Mouse (Mus musculus) left cerebral cortex, adult 11 months (tissue): Measurements from ENCODE around the gene Hcn4.

Source experiments
- DNase-seq: peaks from one replicate; pipeline ENCODE4 v3.0.0; 2022; ENCODE audit warnings: low spot score

The Hcn4 gene

DNA sequence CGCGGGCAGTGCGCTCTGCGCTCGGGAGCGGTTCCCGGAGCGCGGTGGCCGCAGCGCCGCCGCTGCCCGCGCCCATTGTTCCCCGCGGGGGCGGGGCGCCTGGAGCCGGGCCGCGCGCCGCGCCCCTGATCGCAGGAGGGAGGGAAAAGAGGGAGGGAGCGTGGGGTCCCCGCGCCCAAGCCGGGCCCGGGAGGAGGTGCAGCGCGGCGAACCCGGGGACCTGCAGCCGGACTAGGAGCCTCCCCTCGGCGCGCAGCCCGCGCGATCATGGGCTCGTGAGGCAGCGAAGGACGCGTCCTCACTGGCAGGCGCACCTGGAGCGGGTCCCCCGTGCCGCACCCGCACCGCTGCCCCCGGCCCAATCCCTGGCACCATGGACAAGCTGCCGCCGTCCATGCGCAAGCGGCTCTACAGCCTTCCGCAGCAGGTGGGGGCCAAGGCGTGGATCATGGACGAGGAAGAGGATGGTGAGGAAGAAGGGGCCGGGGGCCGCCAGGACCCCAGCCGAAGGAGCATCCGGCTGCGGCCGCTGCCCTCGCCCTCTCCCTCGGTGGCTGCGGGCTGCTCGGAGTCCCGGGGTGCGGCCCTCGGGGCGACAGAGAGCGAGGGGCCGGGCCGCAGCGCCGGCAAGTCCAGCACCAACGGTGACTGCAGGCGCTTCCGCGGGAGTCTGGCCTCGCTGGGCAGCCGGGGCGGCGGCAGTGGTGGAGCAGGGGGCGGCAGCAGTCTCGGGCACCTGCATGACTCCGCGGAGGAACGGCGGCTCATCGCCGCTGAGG is at the start of gene Hcn4:
Hcn4 (plus strand) TSS at position 274 of the 779 bp plus-strand sequence.
- no peak for DNase-seq

DNA sequence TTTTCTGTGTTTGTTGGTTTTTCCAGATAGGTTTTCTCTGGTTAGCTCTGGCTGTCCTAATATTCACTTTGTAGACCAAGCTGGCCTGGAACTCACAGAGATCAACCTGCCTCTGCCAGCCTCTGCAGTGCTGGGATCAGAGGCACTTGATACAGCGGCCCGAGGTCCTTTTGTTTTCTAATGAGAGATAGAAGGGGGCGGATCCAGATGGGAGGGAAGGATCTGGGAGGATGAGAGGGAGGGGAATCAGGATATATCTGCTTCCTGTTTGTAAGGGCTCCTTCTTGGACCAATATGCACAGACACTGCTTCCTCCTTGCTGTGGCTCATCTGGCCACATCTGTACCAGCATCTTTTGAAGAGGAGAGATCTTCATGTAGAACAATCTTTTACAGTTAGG is 48.5 kb upstream of the Hcn4 start:
- no peak for DNase-seq

DNA sequence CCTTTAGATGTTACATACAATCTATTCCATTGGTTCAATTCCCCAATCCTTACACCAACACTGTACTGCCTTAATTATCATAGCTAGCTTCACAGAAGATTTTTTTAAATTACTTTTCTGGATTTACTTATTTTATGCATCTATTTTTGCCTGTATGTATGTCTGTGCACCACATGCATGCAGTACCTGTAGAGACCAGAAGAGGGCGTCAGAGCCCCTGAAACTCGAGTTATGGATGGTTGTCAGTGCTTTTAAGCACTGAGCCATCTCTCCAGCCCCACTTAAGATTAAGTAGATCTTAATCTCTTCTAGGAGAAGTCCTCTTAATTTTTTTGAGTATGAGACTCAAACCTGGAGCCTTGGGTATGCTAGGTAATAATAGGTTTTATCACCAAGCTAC is 47.8 kb upstream of the Hcn4 start:
- DNase-seq: no peak

- DNase-seq: no peak
Measured at GRCm38 (mm10) chr9:58789476-58789875, 33.7 kb upstream of the Hcn4 start.

GRCm38 (mm10) chr9:58798155-58798554 is 25.1 kb upstream of the Hcn4 start:
- DNase-seq: no peak

GRCm38 (mm10) chr9:58801441-58801840 is 21.8 kb upstream of the Hcn4 start:
- no peak for DNase-seq

DNA sequence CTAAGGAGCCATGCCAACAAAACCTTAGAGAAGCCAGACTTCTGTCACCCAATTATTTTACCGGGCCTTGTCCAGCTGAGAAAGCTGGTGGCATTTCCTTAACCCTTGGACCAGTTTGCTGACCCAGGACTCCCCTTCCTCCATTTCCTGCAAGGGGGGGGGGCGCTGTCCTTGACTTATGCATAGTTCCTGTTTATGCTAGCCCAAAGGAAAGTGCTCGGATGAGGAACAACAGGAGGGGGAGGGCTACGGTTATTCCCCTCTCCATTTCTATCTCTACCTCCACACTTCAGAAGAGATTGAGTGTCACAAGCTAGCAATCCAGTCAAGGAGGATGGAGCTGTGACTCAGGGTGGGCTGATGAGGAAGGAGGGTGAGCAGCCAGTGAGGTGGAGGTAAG is 20.9 kb upstream of the Hcn4 start:
- no peak for DNase-seq

DNA sequence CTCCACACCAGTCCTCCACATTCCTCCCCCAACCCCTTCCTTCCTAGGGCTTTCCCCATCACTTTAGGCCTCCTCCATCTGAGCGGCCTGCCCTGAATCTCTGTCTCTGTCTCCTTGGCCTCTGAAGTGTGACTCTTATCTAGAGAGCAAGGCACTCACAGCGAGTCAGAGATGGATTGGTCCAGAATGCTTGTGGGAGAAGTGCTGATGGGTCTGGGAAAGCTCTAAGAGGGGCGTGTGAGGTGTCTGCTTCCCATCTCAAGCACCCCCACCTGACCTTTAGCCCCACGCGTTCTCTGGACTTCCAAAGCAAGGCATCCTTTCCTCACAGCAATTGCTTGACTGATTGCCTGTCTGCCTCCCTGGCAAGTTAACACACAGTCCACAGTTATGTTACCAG is 20.4 kb upstream of the Hcn4 start:
- DNase-seq: no peak

- no peak for DNase-seq
Measured at GRCm38 (mm10) chr9:58805601-58806318, 17.5 kb upstream of the Hcn4 start.

DNA sequence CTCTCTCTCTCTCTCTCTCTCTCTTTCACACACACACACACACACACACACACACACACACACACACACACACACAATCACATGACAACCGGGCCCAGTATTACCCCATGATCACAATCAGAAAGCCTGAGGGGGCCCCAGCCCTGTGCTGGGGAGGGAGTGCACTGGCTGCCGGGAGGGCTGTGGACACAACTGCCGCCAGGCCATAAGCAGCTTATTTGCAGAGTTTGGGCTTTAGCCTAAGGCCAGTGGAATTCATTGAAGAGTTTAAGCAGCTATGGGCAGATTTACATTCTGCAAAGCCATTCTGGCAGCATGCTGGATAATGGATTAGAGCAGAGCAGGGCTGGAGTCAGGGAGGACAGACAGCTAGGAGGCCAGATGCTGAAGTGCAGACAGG is 12.0 kb upstream of the Hcn4 start:
- no peak for DNase-seq

DNA sequence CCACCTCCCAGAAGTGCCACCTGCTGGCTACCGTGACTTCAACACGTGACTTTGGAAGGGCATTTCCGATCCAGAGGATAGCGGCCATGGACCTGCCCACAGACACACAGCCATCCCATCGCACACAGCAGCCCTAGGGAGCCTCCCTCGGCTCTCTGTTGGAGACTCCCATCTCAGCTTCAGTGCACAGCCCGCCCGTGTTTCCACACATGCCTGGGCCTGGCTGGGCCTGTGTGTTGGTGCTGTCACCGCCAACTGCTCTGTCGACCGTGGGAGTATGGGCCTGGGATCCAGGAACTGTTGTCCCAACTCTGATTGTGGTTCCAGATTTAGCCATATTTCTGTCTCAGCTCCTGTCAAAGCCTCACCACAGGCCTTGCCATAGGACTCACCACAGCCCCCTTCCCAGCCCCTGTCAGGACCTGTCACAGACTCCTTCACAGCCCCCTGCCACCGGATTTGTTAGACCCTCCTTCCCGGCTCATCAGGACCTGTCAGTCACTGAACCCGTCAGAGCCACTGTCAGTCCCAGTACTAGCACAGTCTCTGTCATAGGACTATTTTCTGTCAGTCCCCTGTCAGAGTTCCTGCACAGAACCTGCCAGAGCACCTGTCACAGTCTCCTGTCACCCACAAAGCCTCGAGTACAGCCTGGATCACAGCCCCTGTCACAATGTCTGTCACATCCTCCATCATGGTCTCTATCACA is 7.5 kb upstream of the Hcn4 start:
- DNase-seq: peak; percentile 45

- no peak for DNase-seq
Measured at GRCm38 (mm10) chr9:58816458-58816857, 6.8 kb upstream of the Hcn4 start.

GRCm38 (mm10) chr9:58817676-58818075 is 5.5 kb upstream of the Hcn4 start:
- DNase-seq: no peak

GRCm38 (mm10) chr9:58822431-58823091 is 651 bp upstream of the Hcn4 start:
- DNase-seq: peak; percentile 40

GRCm38 (mm10) chr9:58823918-58824215 is 655 bp downstream of the Hcn4 start:
- DNase-seq: no peak

- DNase-seq: no peak
Measured at GRCm38 (mm10) chr9:58829627-58830026, 6.4 kb downstream of the Hcn4 start.

GRCm38 (mm10) chr9:58832939-58833338 is 9.7 kb downstream of the Hcn4 start:
- no peak for DNase-seq

DNA sequence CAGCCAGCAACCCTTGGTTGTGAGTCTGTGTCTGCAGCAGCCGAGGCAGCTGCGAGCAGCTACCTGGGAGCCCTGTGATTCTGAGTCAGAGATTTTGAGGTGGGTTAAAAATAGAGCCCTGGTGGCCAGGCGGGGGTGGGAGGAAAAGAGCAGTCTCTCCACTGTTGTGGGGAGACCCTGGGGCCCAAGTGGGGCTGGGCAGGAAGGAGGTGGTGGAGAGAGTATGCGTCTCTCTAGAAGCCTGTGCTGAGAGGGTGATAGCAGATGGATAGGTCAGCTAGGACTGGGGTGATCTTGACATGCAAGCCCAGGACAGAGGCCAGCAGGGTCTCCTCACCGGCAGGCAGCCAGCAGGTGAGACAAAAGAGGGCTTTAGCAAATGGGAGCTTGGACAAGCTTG is 14.0 kb downstream of the Hcn4 start:
- no peak for DNase-seq

DNA sequence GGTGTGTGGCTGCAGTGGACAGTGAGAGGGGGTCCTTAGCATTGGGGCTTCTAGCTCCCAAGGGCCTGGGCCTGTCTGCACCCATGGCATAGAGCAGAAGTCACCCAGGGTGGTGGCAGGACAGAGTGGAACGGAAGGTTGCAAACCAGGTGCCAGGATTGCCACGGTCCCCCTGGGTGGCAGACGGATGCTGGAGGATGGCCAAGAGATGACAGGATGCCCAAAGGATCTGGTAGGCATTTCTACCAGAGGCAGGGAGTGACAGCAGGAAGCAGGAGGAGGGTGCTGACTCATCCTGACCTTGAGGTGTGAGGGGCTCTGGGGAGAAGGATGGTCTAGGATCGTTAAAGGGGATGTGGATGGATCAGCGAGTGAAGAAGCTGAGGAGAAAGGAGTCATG is 15.3 kb downstream of the Hcn4 start:
- no peak for DNase-seq

- DNase-seq: no peak
Measured at GRCm38 (mm10) chr9:58841655-58842054, 18.4 kb downstream of the Hcn4 start.

GRCm38 (mm10) chr9:58844597-58844996 is 21.4 kb downstream of the Hcn4 start:
- DNase-seq: no peak

DNA sequence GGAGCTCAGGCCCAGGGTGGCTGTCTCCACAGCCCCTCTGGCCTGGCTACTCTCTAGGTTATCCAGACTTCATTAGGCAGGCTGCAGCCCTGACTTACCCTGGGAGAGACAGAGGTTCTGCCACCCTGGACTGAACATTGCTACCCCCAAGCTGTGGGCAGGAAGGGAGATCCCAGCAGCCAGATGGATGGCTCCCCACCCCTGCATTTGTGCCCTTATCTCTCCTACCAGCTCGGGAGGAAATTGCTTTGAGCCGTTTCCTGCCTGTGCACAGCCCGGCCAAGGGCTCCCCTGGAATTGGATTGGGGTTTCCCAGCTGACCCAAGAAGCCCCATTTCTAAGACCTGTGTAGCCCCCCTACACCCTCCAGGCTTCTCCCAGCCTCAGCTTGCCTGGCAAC is 23.8 kb downstream of the Hcn4 start:
- DNase-seq: no peak

- no peak for DNase-seq
Measured at GRCm38 (mm10) chr9:58847676-58848075, 24.5 kb downstream of the Hcn4 start.
